In genomic region chr2:74027404-74028104, GRCm38 (mm10) we compare ENCODE assay signal across 8 mouse cellular contexts.
DNase-seq lines count a peak whose midpoint lies in the region; ATAC-seq lines count a peak whose summit lies in the region.

No protein-coding gene starts in this region.

- 0 out of 2 replicates have a peak, but pooled peaks cover 3% of the 10 kb centered on the region for H3K27me3 ChIP-seq in heart, embryonic 16.5 days (ENCODE audit: control insufficient read depth, insufficient read depth, low read length)
- 0 out of 2 replicates have a peak, but pooled peaks cover 3% of the 10 kb centered on the region for H3K27me3 ChIP-seq in heart, embryonic 12.5 days (replicated peaks)
- 0 out of 2 replicates have a peak, but pooled peaks cover 3% of the 10 kb centered on the region for H3K27me3 ChIP-seq in embryonic facial prominence, embryonic 14.5 days (replicated peaks; ENCODE audit: control insufficient read depth, insufficient read depth, low read length)
- H3K27me3 ChIP-seq in midbrain, embryonic 11.5 days (ENCODE audit: control insufficient read depth, insufficient read depth, low read length) = no peaks in the 10 kb centered on the region
- no peaks in the 10 kb centered on the region for H3K27me3 ChIP-seq in stomach, embryonic 16.5 days (ENCODE audit: control insufficient read depth, insufficient read depth, low read length)

- H3K4me3 ChIP-seq in heart, embryonic 16.5 days (ENCODE audit: low read length) = no peak overlapping the region
- no peak overlapping the region for H3K4me3 ChIP-seq in heart, embryonic 12.5 days
- H3K4me3 ChIP-seq in embryonic facial prominence, embryonic 14.5 days (ENCODE audit: low read depth, low read length) = no peak overlapping the region
- no peak overlapping the region for H3K4me3 ChIP-seq in midbrain, embryonic 11.5 days (ENCODE audit: low read depth, low read length)
- peak overlapping the region; percentile 7; the same call in 1 of the 2 replicates for H3K4me3 ChIP-seq in stomach, embryonic 16.5 days (replicated peaks; ENCODE audit: low read length)

- H3K4me2 ChIP-seq in heart, embryonic 16.5 days (ENCODE audit: low read depth, low read length) = 0 out of 2 replicates have a peak overlapping the region, but pooled peaks have one; percentile 20
- H3K4me2 ChIP-seq in heart, embryonic 12.5 days = no peak overlapping the region
- H3K4me2 ChIP-seq in embryonic facial prominence, embryonic 14.5 days (ENCODE audit: low read depth, low read length) = no peak overlapping the region
- no peak overlapping the region for H3K4me2 ChIP-seq in midbrain, embryonic 11.5 days
- H3K4me2 ChIP-seq in stomach, embryonic 16.5 days (ENCODE audit: low read depth, low read length) = peak overlapping the region; percentile 11; the same call in 1 of the 2 replicates

- peak; percentile 40 for DNase-seq in MN1 (ENCODE audit: low spot score)
- peak; percentile 77 for DNase-seq in embryonic facial prominence, embryonic 14.5 days (ENCODE audit: low spot score)
- DNase-seq in layer of hippocampus, adult 18-20 months (ENCODE audit: low spot score in 2 of 2) = peak; percentile 20 to 49
- peak; percentile 85 for DNase-seq in midbrain, embryonic 11.5 days (ENCODE audit: low spot score, missing footprints)

- ATAC-seq in heart, embryonic 16.5 days (replicated peaks; ENCODE audit: extremely low read depth, insufficient read depth, low FRiP score) = no peak
- no peak for ATAC-seq in heart, embryonic 12.5 days (ENCODE audit: insufficient number of reproducible peaks, low FRiP score)
- no peak for ATAC-seq in embryonic facial prominence, embryonic 14.5 days (ENCODE audit: low read depth)
- peak; percentile 55; the same call in 1 of the 2 replicates for ATAC-seq in midbrain, embryonic 11.5 days (ENCODE audit: low FRiP score)
- ATAC-seq in stomach, embryonic 16.5 days (ENCODE audit: insufficient read depth, low FRiP score) = no peak
- no peak for ATAC-seq in activated CD4-positive, CD25-positive, alpha-beta regulatory T cell, adult 4 months

- H3K36me3 ChIP-seq in heart, embryonic 16.5 days (ENCODE audit: control insufficient read depth, insufficient read depth) = no peaks in the 10 kb centered on the region
- H3K36me3 ChIP-seq in heart, embryonic 12.5 days = no peaks in the 10 kb centered on the region
- no peaks in the 10 kb centered on the region for H3K36me3 ChIP-seq in embryonic facial prominence, embryonic 14.5 days (ENCODE audit: control insufficient read depth, insufficient read depth, low read length)
- no peaks in the 10 kb centered on the region for H3K36me3 ChIP-seq in midbrain, embryonic 11.5 days (ENCODE audit: control insufficient read depth, insufficient read depth, low read length)
- H3K36me3 ChIP-seq in stomach, embryonic 16.5 days (ENCODE audit: control insufficient read depth, insufficient read depth, low read length) = no peaks in the 10 kb centered on the region

- H3K9ac ChIP-seq in heart, embryonic 16.5 days (ENCODE audit: low read length) = no peak overlapping the region
- no peak overlapping the region for H3K9ac ChIP-seq in heart, embryonic 12.5 days
- no peak overlapping the region for H3K9ac ChIP-seq in embryonic facial prominence, embryonic 14.5 days (ENCODE audit: low read depth, low read length)
- no peak overlapping the region; the same call in 1 of the 2 replicates for H3K9ac ChIP-seq in midbrain, embryonic 11.5 days (ENCODE audit: low read length)
- peak overlapping the region; percentile 3; the same call in 1 of the 2 replicates for H3K9ac ChIP-seq in stomach, embryonic 16.5 days (ENCODE audit: low read length)

- 62% methylated on average over 11 of the region's 11 CpGs for WGBS in heart, embryonic 16.5 days
- 59% methylated on average over 11 of the region's 11 CpGs for WGBS in heart, embryonic 12.5 days
- 60% methylated on average over 11 of the region's 11 CpGs for WGBS in embryonic facial prominence, embryonic 14.5 days
- WGBS in midbrain, embryonic 11.5 days = 45% methylated on average over 11 of the region's 11 CpGs
- 49% methylated on average over 11 of the region's 11 CpGs for whole genome bisulfite sequencing in stomach, embryonic 16.5 days

- H3K27ac ChIP-seq in heart, embryonic 16.5 days (ENCODE audit: low read length) = no peak overlapping the region
- H3K27ac ChIP-seq in heart, embryonic 12.5 days (ENCODE audit: poor library complexity, severe bottlenecking) = no peak overlapping the region
- H3K27ac ChIP-seq in embryonic facial prominence, embryonic 14.5 days (replicated peaks; ENCODE audit: low read depth, low read length) = no peak overlapping the region
- no peak overlapping the region for H3K27ac ChIP-seq in midbrain, embryonic 11.5 days (ENCODE audit: low read depth, low read length)
- H3K27ac ChIP-seq in stomach, embryonic 16.5 days (ENCODE audit: low read length) = no peak overlapping the region

- H3K9me3 ChIP-seq in heart, embryonic 16.5 days (replicated peaks; ENCODE audit: control insufficient read depth, low read length) = no peaks in the 10 kb centered on the region
- H3K9me3 ChIP-seq in heart, embryonic 12.5 days (replicated peaks) = no peaks in the 10 kb centered on the region
- H3K9me3 ChIP-seq in embryonic facial prominence, embryonic 14.5 days (ENCODE audit: control insufficient read depth, low read length) = no peaks in the 10 kb centered on the region
- no peaks in the 10 kb centered on the region for H3K9me3 ChIP-seq in midbrain, embryonic 11.5 days (ENCODE audit: control insufficient read depth, low read length)
- H3K9me3 ChIP-seq in stomach, embryonic 16.5 days (replicated peaks; ENCODE audit: control insufficient read depth, low read length) = no peaks in the 10 kb centered on the region

- H3K4me1 ChIP-seq in heart, embryonic 16.5 days (ENCODE audit: control insufficient read depth, insufficient read depth, low read length) = no peaks in the 10 kb centered on the region
- no peaks in the 10 kb centered on the region for H3K4me1 ChIP-seq in heart, embryonic 12.5 days (replicated peaks)
- H3K4me1 ChIP-seq in embryonic facial prominence, embryonic 14.5 days (ENCODE audit: control insufficient read depth, insufficient read depth, low read length) = 0 out of 2 replicates have a peak, but pooled peaks cover 4% of the 10 kb centered on the region
- H3K4me1 ChIP-seq in midbrain, embryonic 11.5 days (ENCODE audit: control insufficient read depth, insufficient read depth, low read length) = no peaks in the 10 kb centered on the region
- no peaks in the 10 kb centered on the region; the same call in 1 of the 2 replicates for H3K4me1 ChIP-seq in stomach, embryonic 16.5 days (ENCODE audit: control insufficient read depth, insufficient read depth, low read length)

Comparison
In these comparisons a context has a peak if more than half of its experiments do, and no peak if none do; other contexts are left out.
1. H3K4me2 ChIP-seq: peak in heart, embryonic 16.5 days (single experiment) and stomach, embryonic 16.5 days (single experiment); none in heart, embryonic 12.5 days (single experiment), embryonic facial prominence, embryonic 14.5 days (single experiment) and midbrain, embryonic 11.5 days (single experiment).
2. DNase-seq: peak in every context shown above with its lines; median percentile 85 in midbrain, embryonic 11.5 days; 77 in embryonic facial prominence, embryonic 14.5 days; 40 in MN1; 34 in layer of hippocampus, adult 18-20 months.